Mouse (Mus musculus): Measurements from ENCODE around the gene Pacsin1.

GRCm38 (mm10) chr17:27705661-27706060, 50.4 kb downstream of the Pacsin1 start:
- TF ChIP-seq POLR2A (IDR thresholded peaks at IDR 0.05; ENCODE audit: low read depth, low read length) (no peak), CTCF (conservative IDR thresholded peaks at IDR 0.05; ENCODE audit: insufficient read depth, insufficient read length, low read depth, low read length) (no peak)
